Mouse (Mus musculus) G1E (cell line): ENCODE measurements around the gene St7.

Experiments used
- CTCF ChIP-seq: IDR thresholded peaks from 2 replicates; pipeline ENCODE4 v1.5.1; 2012; ENCODE audit warnings: low read depth, low read length, inconsistent platforms, mixed read lengths
- GATA1 ChIP-seq: IDR thresholded peaks from 2 replicates; pipeline ENCODE4 v1.6.1; 2012; ENCODE audit warnings: borderline replicate concordance, low read length, inconsistent platforms, mixed read lengths
- TAL1 ChIP-seq: conservative IDR thresholded peaks from 2 replicates; pipeline ENCODE4 v1.6.1; 2012; ENCODE audit warnings: low read depth, low read length, inconsistent platforms, mixed read lengths

DNA sequence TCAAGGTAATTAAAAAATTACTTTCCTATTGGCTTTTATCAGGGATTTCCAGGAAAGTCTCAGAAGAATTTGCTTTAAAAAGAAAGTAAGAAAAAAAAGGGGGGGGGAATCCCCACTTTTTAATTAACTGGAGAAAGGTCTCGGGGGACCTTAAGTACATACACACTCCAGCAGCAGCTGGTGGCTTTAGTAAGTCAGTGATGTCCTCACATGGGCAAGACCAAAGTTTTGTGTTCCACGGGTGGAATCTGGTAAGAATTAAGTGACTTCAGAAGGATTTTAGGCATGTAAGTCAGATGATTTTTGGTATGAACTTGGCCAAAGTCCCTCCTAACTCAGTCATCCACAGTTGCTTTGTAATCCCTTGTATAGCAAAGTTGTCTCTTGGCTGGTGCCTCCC is 92.5 kb downstream of the St7 start:
- TF ChIP-seq GATA1, result no peak
- TF ChIP-seq TAL1, result no peak
- TF ChIP-seq CTCF, result no peak
